Comparison of ENCODE assay signal across 9 mouse cellular contexts in the genomic region with DNA sequence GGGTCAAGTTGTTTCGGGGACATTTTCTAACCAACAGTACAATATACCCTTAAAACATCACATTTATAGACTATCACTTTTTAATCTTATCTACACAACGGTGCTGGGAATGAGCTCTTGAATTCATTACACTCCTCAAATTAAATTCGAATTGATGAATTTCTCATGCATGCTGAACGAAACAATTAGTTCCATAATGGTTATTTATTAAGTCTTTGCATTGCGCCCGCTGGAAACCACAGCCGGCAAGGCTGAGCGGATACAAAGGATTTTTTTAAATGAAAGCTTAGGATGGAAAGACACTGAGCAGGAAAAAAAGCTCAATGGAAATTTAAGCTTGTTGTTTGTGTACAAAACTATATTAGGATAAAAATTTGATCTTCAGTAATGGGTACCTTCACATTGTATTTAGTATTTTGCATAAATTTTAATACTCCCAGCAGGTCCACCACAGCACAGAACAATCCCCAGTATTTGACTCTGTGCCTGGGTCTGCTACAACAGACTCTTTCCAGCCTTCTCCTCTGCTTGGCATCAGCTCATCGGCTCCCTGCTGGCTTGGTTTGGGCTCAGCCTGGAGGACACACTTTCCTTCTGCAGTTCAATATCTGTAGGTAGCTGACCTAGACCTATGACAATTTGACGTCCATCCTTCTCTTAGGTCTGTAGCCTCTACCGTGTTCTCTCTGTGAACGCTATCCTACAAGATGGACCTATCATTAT.
DNase-seq lines count a peak whose midpoint lies in the region; ATAC-seq and TF ChIP-seq lines count a peak whose summit lies in the region.
"Had no signal": no experiment of that assay in that cellular context is flagged by ENCODE, and none has a peak within 500 bp of the region (broad histone marks: within the 10 kb centered on the region; RNA-seq: fewer than 3 reads in every experiment).

No protein-coding gene starts in this region.

- ATAC-seq in hindbrain, embryonic 15.5 days (ENCODE audit: low FRiP score, low read depth) = peak; percentile 70
- peak; percentile 61 for ATAC-seq in neural tube, embryonic 14.5 days (ENCODE audit: low read depth)

- TF ChIP-seq POLR2A in cerebellum, adult 2 months (IDR thresholded peaks at IDR 0.05; ENCODE audit: borderline replicate concordance, insufficient read depth, low read length) = no peak

- H3K27me3 ChIP-seq in cerebellum, adult 2 months (ENCODE audit: control insufficient read depth, insufficient read depth, low read length) = no peaks in the 10 kb centered on the region
- H3K27me3 ChIP-seq in forebrain, embryonic 10.5 days (ENCODE audit: poor library complexity, severe bottlenecking) = peaks cover 6% of the 10 kb centered on the region; the same call in 1 of the 2 replicates
- H3K27me3 ChIP-seq in hindbrain, embryonic 15.5 days = no peaks in the 10 kb centered on the region
- no peaks in the 10 kb centered on the region for H3K27me3 ChIP-seq in neural tube, embryonic 14.5 days (ENCODE audit: control insufficient read depth, insufficient read depth, low read length)

- peak overlapping the region; percentile 11; the same call in 1 of the 2 replicates for H3K4me2 ChIP-seq in hindbrain, embryonic 15.5 days
- no peak overlapping the region for H3K4me2 ChIP-seq in neural tube, embryonic 14.5 days (ENCODE audit: low read depth, low read length)

- H3K27ac ChIP-seq in cerebellum, adult 2 months (ENCODE audit: insufficient read depth, low read length) = peak overlapping the region; percentile 61; the same call in 1 of the 2 replicates
- 0 out of 2 replicates have a peak overlapping the region, but pooled peaks have one; percentile 17 for H3K27ac ChIP-seq in forebrain, embryonic 10.5 days
- H3K27ac ChIP-seq in hindbrain, embryonic 15.5 days (replicated peaks) = peak overlapping the region; percentile 74
- H3K27ac ChIP-seq in neural tube, embryonic 14.5 days (ENCODE audit: low read depth, low read length) = peak overlapping the region; percentile 75

- H3K4me1 ChIP-seq in cerebellum, adult 2 months (ENCODE audit: control insufficient read depth, insufficient read depth, low read length) = peaks cover 12% of the 10 kb centered on the region
- H3K4me1 ChIP-seq in forebrain, embryonic 10.5 days = peaks cover 25% of the 10 kb centered on the region
- H3K4me1 ChIP-seq in hindbrain, embryonic 15.5 days (replicated peaks) = peaks cover 21% of the 10 kb centered on the region
- H3K4me1 ChIP-seq in neural tube, embryonic 14.5 days (ENCODE audit: control insufficient read depth, insufficient read depth, low read length) = no peaks in the 10 kb centered on the region; the same call in 1 of the 2 replicates

- no peak overlapping the region for H3K4me3 ChIP-seq in cerebellum, adult 2 months (replicated peaks; ENCODE audit: insufficient read depth, low read depth, low read length)
- no peak overlapping the region for H3K4me3 ChIP-seq in forebrain, embryonic 10.5 days
- no peak overlapping the region for H3K4me3 ChIP-seq in hindbrain, embryonic 15.5 days
- H3K4me3 ChIP-seq in neural tube, embryonic 14.5 days (ENCODE audit: low read depth, low read length) = no peak overlapping the region

- no peak for TF ChIP-seq CTCF in cerebellum, adult 2 months (IDR thresholded peaks at IDR 0.05; ENCODE audit: borderline replicate concordance, insufficient read depth, low read depth, low read length)

- no peaks in the 10 kb centered on the region for H3K9me3 ChIP-seq in forebrain, embryonic 10.5 days
- H3K9me3 ChIP-seq in hindbrain, embryonic 15.5 days = no peaks in the 10 kb centered on the region
- no peaks in the 10 kb centered on the region for H3K9me3 ChIP-seq in neural tube, embryonic 14.5 days (ENCODE audit: control insufficient read depth, low read length)

- no peaks in the 10 kb centered on the region for H3K36me3 ChIP-seq in forebrain, embryonic 10.5 days (replicated peaks)
- H3K36me3 ChIP-seq in hindbrain, embryonic 15.5 days = no peaks in the 10 kb centered on the region
- H3K36me3 ChIP-seq in neural tube, embryonic 14.5 days (ENCODE audit: control insufficient read depth, insufficient read depth, low read length) = no peaks in the 10 kb centered on the region

- WGBS in cerebellum, adult 2 months = 41% methylated on average over 12 of the region's 12 CpGs
- 48% methylated on average over 12 of the region's 12 CpGs for WGBS in forebrain, embryonic 10.5 days
- WGBS in hindbrain, embryonic 15.5 days = 28% methylated on average over 12 of the region's 12 CpGs
- WGBS in neural tube, embryonic 14.5 days = 34% methylated on average over 12 of the region's 12 CpGs

- intact Hi-C loops in left cerebral cortex, postnatal 10 days (cut with DNase I) = no loop called here

- no peak overlapping the region for H3K9ac ChIP-seq in hindbrain, embryonic 15.5 days
- no peak overlapping the region for H3K9ac ChIP-seq in neural tube, embryonic 14.5 days (replicated peaks; ENCODE audit: low read depth, low read length)

- DNase-seq in cerebellum, adult 2 months = peak; percentile 56 to 67
- no peak for DNase-seq in forebrain, embryonic 10.5 days (ENCODE audit: extremely low spot score, low spot score)
- no peak for DNase-seq in lung, postnatal 25 days (ENCODE audit: low spot score)
- no peak for DNase-seq in left cerebral cortex, postnatal 10 days (ENCODE audit: extremely low spot score in 1 of 2, low spot score in 2 of 2)
- no peak for DNase-seq in thymus, postnatal 14 days
- DNase-seq: kidney, adult 2 months; thymus, postnatal 36 days had no signal

Comparison
In these comparisons a context has a peak if more than half of its experiments do, and no peak if none do; other contexts are left out.
1. DNase-seq: peak in cerebellum, adult 2 months (2 of 2); none in forebrain, embryonic 10.5 days (single experiment), lung, postnatal 25 days (single experiment), left cerebral cortex, postnatal 10 days (0 of 2) and thymus, postnatal 14 days (single experiment).
2. H3K27ac ChIP-seq: peak in every context shown above with its lines; median percentile 75 in neural tube, embryonic 14.5 days; 74 in hindbrain, embryonic 15.5 days; 61 in cerebellum, adult 2 months; 17 in forebrain, embryonic 10.5 days.